Mouse (Mus musculus) heart, adult 2 months (tissue): ENCODE data around the gene Smad1. TPM values are rescaled to one million over a fixed set of nuclear protein-coding genes. Genes with fewer than 3 reads are reported as not detected.

Source experiments
- DNase-seq, 2 experiments: peaks; one replicate each; pipeline ENCODE4 v3.0.0; 2021
- H3K27ac ChIP-seq: fragments of 200-600 bp; 2 replicates; pipeline ENCODE4 v1.8.1; 2022
- H3K27me3 ChIP-seq: fragments of 200-500 bp; 2 replicates; pipeline ENCODE4 v1.6.1; 2012; ENCODE audit warnings: mild to moderate bottlenecking, low read length, inconsistent platforms, mixed read lengths; ENCODE audit not compliant: control insufficient read depth, insufficient read depth
- H3K36me3 ChIP-seq: fragments of 200-500 bp; 2 replicates; pipeline ENCODE4 v1.6.1; 2012; ENCODE audit warnings: low read length, inconsistent platforms; ENCODE audit not compliant: control insufficient read depth, insufficient read depth
- H3K4me1 ChIP-seq: fragments of 200-500 bp; 2 replicates; pipeline ENCODE4 v1.6.1; 2011; ENCODE audit warnings: low read length; ENCODE audit not compliant: control insufficient read depth, insufficient read depth
- H3K4me3 ChIP-seq: fragments of 200-600 bp; 2 replicates; pipeline ENCODE4 v1.8.1; 2022
- H3K79me2 ChIP-seq: fragments of 200-500 bp; replicated peaks from 2 replicates; pipeline ENCODE4 v1.6.1; 2012; ENCODE audit warnings: mild to moderate bottlenecking, inconsistent platforms, low read length, moderate library complexity, mixed read lengths; ENCODE audit not compliant: control insufficient read depth, insufficient read depth
- H3K9ac ChIP-seq: fragments of 200-500 bp; 2 replicates; pipeline ENCODE4 v1.6.1; 2012; ENCODE audit warnings: low read depth, mild to moderate bottlenecking, control low read depth, inconsistent platforms, low read length, mixed read lengths
- CTCF ChIP-seq: fragments of 200-600 bp; IDR thresholded peaks from 2 replicates; pipeline ENCODE4 v1.8.1; 2022; ENCODE audit warnings: antibody characterized with exemption, mild to moderate bottlenecking, moderate library complexity
- EP300 ChIP-seq: fragments of 200-500 bp; IDR thresholded peaks from 2 replicates; pipeline ENCODE4 v1.6.1; 2011; ENCODE audit warnings: low read depth, low read length, control low read depth; ENCODE audit not compliant: insufficient read depth
- POLR2A ChIP-seq: fragments of 200-500 bp; IDR thresholded peaks from 2 replicates; pipeline ENCODE4 v1.6.1; 2011; ENCODE audit warnings: mild to moderate bottlenecking, low read depth, low read length, control low read depth; ENCODE audit not compliant: insufficient read depth
- WGBS: fragments of 180-500 bp; shearing (Covaris S2); methylation state at CpG from one replicate; pipeline ENCODE4 v1.1.7; 2018; 5-methylcytosine and 5-hydroxymethylcytosine counted together
- intact Hi-C: fragments of 180-260 bp; cut with DNase I; formaldehyde crosslinking; loops from one replicate; pipeline ENCODE4 v1.15.1; 2025
- polyA plus RNA-seq: library from polyadenylated mRNA; depleted of rRNA; stranded (reverse); fragments of >200 nt; gene quantifications from 2 replicates; pipeline ENCODE4 v1.2.3, GENCODE M21; 2012
- total RNA-seq, 2 experiments: library from RNA; stranded (reverse); gene quantifications; 2 replicates each; pipeline ENCODE4 v1.2.3; 2021

The Smad1 gene
- total and polyA plus RNA-seq, 3 experiments, result 12.7 to 18.0 (median 14.0) TPM

DNA sequence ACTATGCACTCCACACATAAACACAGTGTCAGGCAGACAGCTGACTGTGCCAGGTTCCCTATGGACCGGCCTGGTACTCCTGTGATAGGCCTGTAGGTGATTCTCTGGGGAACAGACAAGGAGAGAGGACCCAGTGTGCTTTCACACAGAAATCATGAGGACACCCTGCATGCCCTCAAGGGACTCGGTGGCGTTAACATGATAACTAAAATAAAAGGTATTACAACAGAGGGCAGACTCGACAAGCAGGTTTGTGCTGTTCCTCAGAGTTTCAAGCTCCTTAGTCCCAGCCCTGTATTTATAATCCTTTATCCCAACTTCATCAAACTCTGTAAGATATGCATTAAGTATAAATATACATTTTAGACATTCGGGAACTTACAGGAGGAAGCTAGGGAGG is 12.5 kb downstream of the Smad1 start:
- H3K9ac ChIP-seq, result no peak overlapping the region
- intact Hi-C loops, result no loop called here
- H3K27me3 ChIP-seq, result no peaks in the 10 kb centered on the region
- peaks cover 9% of the 10 kb centered on the region for H3K79me2 ChIP-seq
- H3K4me3 ChIP-seq, result no peak overlapping the region
- H3K36me3 ChIP-seq, result no peaks in the 10 kb centered on the region; the same call in 1 of the 2 replicates
- no peak overlapping the region for H3K27ac ChIP-seq
- DNase-seq, result no peak
- H3K4me1 ChIP-seq, result peaks cover 22% of the 10 kb centered on the region
- 91% methylated on average over 5 of the region's 5 CpGs for WGBS
- TF ChIP-seq CTCF (no peak), EP300 (no peak), POLR2A (no peak)

DNA sequence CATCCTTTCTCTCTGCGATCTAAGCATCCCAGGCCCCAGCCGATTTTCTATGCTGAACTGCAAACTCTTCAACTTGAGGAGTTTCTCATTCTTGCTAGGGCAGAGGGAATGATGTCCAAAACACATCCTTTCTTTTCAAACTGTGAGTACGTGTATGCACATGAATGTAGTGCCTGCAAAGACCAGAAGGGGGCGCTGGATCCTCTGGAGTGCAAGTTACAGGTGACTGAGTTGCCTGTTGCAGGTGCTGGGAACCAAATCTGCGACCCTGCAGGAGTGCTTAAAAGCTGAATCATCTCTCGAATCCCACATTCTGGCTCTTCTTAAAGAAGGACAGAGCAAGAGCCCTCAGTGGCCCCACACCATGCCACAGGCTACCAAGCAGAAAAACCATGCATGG is 13.0 kb downstream of the Smad1 start:
- H3K9ac ChIP-seq, result no peak overlapping the region
- 74% methylated on average over 6 of the region's 6 CpGs for WGBS

DNA sequence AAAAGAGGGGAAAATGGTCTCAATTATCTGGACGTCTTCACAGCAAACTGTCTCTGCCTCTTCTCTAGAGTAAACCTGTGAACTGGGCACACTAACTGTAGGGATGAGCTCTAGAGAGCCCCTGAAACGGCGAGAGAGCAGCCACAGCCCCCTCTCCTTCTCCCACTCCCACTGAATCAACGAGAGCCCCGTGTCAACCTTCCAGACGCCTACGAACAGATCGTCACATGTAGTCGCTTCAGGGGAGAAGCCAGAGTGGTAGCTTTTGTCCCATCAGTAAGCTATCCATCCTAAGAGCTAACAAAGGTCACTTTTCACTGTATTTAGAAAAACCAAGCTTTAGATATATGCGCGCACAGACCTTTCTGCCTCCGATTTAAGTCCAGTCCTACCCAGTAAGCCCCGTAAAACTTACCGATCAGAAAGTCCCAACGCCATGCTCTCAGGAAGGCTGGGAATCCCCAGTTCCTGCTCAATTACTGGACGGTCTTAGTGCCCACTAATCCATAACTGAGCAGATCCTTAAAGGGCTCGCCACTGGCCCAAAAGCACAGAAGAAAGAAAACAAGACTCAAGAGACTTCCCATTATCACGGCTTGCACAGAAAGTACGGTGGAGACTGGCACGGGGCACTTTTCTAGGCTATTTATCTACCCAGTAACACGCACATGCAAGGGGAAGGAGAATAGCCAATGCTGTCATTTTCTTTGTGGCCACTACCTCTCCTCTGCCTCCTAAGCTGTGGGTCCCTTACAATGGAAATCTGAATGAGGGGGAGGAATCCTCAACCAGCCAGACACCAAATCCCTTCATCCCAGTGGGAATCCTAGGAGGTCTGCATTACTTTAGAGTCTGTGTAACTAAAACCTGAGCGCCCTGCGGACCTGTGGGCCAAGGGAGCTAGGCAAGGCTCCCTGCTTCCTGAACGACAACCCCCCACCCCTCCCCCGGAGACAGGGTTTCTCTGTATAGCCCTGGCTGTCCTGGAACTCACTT is 14.7 kb downstream of the Smad1 start:
- DNase-seq, result no peak
- TF ChIP-seq EP300 (no peak), POLR2A (no peak), CTCF (no peak)
- H3K4me1 ChIP-seq, result peaks cover 28% of the 10 kb centered on the region
- 39% methylated on average over 25 of the region's 25 CpGs for WGBS
- no peaks in the 10 kb centered on the region for H3K27me3 ChIP-seq
- H3K27ac ChIP-seq, result peak overlapping the region; percentile 36
- H3K79me2 ChIP-seq, result peaks cover 4% of the 10 kb centered on the region
- H3K9ac ChIP-seq, result peak overlapping the region; percentile 1; the same call in 1 of the 2 replicates
- intact Hi-C loops, result no loop called here
- H3K36me3 ChIP-seq, result peaks cover 10% of the 10 kb centered on the region; the same call in 1 of the 2 replicates
- H3K4me3 ChIP-seq, result no peak overlapping the region; the same call in 1 of the 2 replicates

More for the DNA sequence above, 13.0 kb downstream of the Smad1 start:
- H3K36me3 ChIP-seq, result peaks cover 2% of the 10 kb centered on the region; the same call in 1 of the 2 replicates
- H3K4me3 ChIP-seq, result no peak overlapping the region
- peaks cover 25% of the 10 kb centered on the region for H3K4me1 ChIP-seq
- H3K27ac ChIP-seq, result no peak overlapping the region
- H3K79me2 ChIP-seq, result peaks cover 6% of the 10 kb centered on the region
- TF ChIP-seq POLR2A (no peak), CTCF (peak; percentile 52)
- H3K27me3 ChIP-seq, result no peaks in the 10 kb centered on the region
- DNase-seq, result no peak
- intact Hi-C loops, result no loop called here

DNA sequence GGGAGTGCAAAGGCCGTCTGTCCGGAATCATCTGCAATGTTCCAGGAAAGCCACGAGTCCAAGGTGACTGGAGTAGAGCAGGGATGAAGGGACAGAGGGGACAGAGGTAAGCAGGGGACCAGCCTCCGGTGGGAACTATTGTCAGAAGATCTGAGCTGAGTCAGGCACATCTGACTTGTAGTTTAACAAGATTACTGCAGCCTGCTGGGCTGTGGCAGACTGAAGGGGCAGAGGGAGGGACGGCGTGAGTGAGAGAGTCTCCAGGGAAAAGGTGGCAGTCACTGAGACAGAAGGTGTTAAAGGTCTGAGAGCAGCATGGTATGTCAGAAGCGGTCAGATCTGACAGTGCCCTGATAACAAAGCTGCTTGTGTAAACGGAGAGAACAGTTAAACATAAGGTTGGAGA is 16.5 kb downstream of the Smad1 start:
- TF ChIP-seq CTCF (no peak), EP300 (no peak), POLR2A (no peak)
- intact Hi-C loops, result no loop called here
- DNase-seq, result no peak
- Histone ChIP-seq H3K4me1 (peaks cover 24% of the 10 kb centered on the region), H3K4me3 (no peak overlapping the region), H3K36me3 (peaks cover 14% of the 10 kb centered on the region), H3K27me3 (no peaks in the 10 kb centered on the region), H3K9ac (peak overlapping the region; percentile 35), H3K27ac (peak overlapping the region; percentile 68), H3K79me2 (peaks cover 3% of the 10 kb centered on the region)
- WGBS, result 29% methylated on average over 8 of the region's 8 CpGs

DNA sequence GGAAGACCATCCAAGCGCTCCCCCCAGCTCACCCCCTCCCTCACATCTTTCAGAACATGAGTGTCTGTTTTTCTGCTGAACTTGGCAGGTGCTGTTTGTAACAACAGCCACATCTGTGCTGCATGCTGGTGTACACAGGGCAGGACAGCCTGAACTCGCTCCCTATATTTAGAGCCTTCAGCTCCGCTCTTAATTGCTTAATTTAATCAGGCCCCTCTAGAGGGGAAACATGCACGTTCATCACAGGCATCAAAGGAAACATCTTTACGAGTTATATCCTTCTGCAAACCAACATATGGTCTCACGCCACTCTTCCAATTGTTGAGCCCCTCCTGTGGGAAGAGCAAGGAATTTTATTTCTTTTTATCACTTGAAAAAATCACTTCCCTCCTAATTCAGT is 17.5 kb downstream of the Smad1 start:
- H3K4me3 ChIP-seq, result no peak overlapping the region
- peaks cover 3% of the 10 kb centered on the region for H3K79me2 ChIP-seq
- TF ChIP-seq EP300, result peak; percentile 71; the same call in 1 of the 2 replicates
- TF ChIP-seq CTCF, result peak; percentile 33
- peak; percentile 52; the same call in 1 of the 2 replicates for TF ChIP-seq POLR2A
- DNase-seq, result no peak
- no peaks in the 10 kb centered on the region for H3K27me3 ChIP-seq
- no peak overlapping the region for H3K9ac ChIP-seq
- H3K4me1 ChIP-seq, result peaks cover 22% of the 10 kb centered on the region
- intact Hi-C loops, result loop anchor here (1.0 kb wide), 1 partner anchor 18 kb away; the partner anchor contains the start of gene Smad1
- H3K36me3 ChIP-seq, result peaks cover 14% of the 10 kb centered on the region
- peak overlapping the region; percentile 55 for H3K27ac ChIP-seq
- 33% methylated on average over 6 of the region's 6 CpGs for WGBS

DNA sequence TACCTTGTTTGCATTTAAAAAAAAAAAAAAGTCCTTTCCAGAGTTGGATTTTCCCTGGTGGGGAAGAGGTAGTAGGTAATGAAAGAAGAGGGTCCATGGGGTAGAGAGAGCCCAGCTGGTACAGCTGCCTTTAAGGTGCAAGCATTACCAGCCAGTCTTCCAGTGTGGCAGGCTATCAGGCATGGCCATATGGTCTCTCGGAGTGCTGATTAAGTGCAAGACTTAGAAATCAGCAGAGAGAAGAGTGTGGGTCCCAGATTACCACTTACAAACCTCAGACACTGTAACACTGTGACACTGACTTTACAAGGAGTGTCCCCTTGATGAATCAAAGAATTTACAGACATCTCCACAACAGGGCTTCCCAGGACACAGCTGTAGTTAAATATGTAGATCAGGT is 18.9 kb downstream of the Smad1 start:
- TF ChIP-seq EP300 (no peak), CTCF (no peak), POLR2A (no peak)
- peaks cover 16% of the 10 kb centered on the region for H3K36me3 ChIP-seq
- no peak overlapping the region for H3K27ac ChIP-seq
- no peak for DNase-seq
- 82% methylated on average over 1 of the region's 1 CpGs for WGBS
- H3K4me3 ChIP-seq, result no peak overlapping the region
- no peaks in the 10 kb centered on the region for H3K27me3 ChIP-seq
- H3K79me2 ChIP-seq, result peaks cover 3% of the 10 kb centered on the region
- peaks cover 21% of the 10 kb centered on the region for H3K4me1 ChIP-seq
- intact Hi-C loops, result no loop called here
- H3K9ac ChIP-seq, result no peak overlapping the region
